Mouse (Mus musculus): ENCODE measurements around the gene Usp49.
A peak's percentile ranks its signal among the peaks of the same experiment; 100 is the strongest.
"Not testable (repeated sequence)": the region's sequence is repeated elsewhere in the genome, so short reads cannot be mapped to it uniquely, and the experiment has no call there.

Gene Usp49

GRCm38 (mm10) chr17:47630678-47631065, at the start of gene Usp49:
TSS of gene Usp49 (plus strand) at chr17:47630690.
- no peak for DNase-seq

GRCm38 (mm10) chr17:47580962-47581361, 49.5 kb upstream of the Usp49 start:
- DNase-seq: no peak

DNA sequence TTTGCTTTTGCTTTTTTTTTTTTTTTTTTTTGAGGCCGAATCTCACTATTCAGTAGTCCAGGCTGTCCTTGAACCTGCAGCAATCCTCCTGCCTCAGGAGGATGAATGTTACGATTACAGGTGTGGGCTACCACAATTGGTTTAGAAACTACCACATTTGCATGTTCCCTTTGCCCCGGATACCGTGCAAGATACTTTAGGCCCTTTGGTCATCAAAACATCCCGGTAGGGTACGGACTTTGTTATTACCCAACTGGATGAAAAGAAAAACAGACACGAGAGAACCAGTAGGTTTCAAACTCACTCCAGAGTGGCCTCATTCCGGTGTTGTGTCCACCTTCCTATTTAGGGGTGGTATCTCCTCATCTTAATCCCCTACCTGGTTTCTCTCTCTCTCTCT, 42.0 kb upstream of the Usp49 start:
- no peak for DNase-seq

DNA sequence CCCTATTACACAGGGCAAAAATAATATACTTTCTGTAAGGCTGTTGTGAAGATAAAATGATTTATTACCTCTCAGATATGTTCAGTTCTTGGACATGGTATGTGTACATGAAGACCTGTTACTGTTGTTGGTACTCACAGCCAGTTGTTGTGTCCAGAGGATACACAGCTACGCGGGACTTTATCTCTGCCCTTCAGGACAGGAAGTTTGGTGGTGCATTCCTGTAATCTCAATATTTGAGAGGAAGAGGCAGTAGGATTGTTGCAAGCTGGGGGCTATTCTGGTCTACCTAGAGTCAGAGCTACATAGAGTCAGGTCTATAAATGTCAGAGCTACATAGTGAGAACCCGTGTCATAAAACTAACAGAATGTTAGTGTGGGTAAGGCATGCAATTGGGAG, 39.4 kb upstream of the Usp49 start:
- no peak for DNase-seq

DNA sequence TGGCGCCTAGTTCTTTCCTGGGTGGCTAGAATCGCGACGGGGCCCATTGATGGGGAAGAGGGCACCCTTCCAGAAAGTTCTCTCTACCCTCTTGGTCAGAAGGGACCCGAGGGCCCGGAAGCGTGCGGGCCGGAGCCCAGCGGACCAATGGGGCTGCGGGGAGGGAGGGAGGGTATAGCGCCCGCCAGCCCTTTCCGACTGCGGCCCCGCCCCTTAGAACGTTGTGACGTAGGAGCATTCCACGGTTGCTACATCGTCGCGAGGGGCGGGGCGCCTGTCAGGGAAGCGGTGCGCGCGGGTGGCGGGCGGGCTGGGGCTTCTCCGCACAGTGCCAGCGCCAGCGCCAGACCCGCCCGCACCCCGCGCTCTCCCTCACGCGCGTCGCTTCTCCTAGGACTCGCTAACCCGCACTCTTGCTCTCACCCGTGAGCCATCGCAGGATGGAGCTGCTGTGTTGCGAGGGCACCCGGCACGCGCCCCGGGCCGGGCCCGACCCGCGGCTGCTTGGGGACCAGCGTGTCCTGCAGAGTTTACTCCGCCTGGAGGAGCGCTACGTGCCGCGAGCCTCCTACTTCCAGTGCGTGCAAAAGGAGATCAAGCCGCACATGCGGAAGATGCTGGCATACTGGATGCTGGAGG, 37.2 kb upstream of the Usp49 start:
- DNase-seq: peak; percentile 97

DNA sequence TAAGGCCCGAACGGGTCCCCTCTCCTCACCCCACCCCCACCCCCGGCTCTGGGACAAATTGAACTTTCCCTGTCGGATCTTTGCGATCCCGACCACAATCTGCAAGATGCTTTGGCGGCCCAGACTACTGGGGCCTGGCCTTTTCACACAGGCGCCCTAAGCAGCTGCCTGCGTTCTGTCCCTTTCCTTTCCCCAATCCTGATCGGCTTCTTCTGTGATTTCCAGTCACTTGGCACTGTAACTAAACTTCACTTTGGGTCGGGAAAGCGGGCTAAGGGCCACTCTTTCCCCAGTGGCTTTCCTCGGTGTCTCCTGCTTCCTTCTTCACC, 36.7 kb upstream of the Usp49 start:
- peak; percentile 12 for DNase-seq

GRCm38 (mm10) chr17:47594183-47594968, 36.1 kb upstream of the Usp49 start:
- DNase-seq: peak; percentile 44

- DNase-seq: no peak
Observed at GRCm38 (mm10) chr17:47594969-47595247, 35.6 kb upstream of the Usp49 start.

GRCm38 (mm10) chr17:47595248-47596161, 35.0 kb upstream of the Usp49 start:
- peak; percentile 58 for DNase-seq

- DNase-seq: no peak
Observed at GRCm38 (mm10) chr17:47596162-47596838, 34.2 kb upstream of the Usp49 start.

DNA sequence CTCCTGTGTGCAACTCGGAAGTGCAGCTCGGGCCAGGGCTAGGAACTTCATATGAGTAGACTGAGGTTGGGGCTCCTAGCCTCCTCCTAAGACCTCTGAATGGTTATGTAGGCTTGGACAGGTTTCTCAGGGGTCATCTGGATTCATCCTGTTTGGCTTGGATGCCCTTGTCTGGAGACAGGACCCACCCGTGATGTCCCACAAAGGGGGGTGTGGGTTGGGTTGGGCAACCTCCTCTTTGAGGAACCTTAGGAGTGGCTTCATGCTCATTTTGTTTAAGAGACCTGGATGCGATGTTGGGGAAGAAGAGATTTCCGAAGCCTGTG, 33.7 kb upstream of the Usp49 start:
- DNase-seq: peak; percentile 13

DNA sequence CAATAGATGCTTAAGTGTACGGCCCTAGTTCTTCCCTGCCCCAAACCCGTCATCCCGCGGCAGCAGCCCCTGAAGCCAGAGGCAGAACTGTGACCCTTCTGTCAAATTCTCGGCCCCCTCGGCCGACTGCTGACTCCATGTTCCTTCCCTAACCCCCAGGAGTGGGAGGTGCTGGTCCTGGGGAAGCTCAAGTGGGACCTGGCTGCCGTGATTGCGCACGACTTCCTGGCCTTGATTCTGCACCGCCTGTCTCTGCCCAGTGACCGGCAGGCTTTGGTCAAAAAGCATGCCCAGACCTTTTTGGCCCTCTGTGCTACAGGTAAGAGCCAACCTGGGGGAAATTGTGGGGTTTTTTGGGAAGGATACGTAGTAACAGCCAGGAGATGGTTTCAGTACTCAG, 33.2 kb upstream of the Usp49 start:
- no peak for DNase-seq

DNA sequence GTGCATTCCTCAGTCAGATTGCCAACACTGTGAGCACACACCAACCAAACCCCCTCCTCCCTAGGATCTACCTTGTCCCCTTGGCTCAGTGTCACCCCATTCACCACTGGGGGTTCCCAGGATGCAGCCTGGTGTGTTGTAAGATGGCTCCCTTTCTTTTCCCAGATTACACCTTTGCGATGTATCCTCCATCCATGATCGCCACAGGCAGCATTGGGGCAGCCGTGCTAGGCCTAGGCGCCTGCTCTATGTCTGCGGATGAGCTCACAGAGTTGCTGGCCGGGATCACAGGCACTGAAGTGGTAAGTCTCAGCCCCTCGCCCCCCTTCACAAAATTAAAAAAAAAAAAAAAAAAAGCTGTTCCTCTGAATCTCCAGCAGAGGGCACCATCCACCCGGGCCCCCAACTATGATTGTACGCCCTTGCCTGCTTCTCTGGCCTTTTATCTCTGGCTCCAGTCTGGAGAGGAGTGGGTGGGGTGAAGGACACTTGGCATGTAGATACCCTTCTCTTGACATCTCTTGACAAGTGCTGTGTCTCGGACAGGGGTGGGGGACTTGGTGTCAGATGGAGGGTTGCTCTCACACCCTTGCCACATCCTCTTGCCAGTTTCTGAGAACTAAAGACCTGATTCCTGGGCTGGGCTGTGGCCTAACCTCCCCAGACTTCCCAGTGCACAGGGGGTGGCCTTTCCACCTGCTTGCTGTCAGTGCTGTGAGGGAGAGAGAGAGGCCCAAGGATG, 32.5 kb upstream of the Usp49 start:
- DNase-seq: peak; percentile 28

- DNase-seq: not testable (repeated sequence)
Observed at GRCm38 (mm10) chr17:47598580-47599304, 31.7 kb upstream of the Usp49 start.

GRCm38 (mm10) chr17:47599511-47600297, 30.8 kb upstream of the Usp49 start:
- peak; percentile 42 for DNase-seq

- DNase-seq: no peak
Observed at GRCm38 (mm10) chr17:47600601-47601388, 29.7 kb upstream of the Usp49 start.

DNA sequence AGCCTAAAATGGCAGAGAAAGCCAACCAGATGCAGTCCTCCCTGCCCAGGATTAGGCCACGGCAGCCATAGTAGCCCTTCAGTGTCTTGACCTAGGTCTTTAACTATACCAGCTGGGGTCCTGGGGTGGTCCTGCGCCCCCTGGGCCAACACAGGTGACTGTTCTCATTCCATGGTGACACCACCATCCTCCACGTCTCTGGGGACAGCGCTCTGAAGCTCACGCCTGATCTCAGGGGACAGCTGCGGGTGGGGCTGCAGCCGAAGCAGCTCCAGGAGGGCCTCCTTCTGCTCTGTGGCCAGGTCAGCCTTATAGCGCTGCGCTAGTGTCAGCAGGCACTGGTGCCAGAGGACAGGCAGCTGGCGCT, 29.1 kb upstream of the Usp49 start:
- DNase-seq: no peak

DNA sequence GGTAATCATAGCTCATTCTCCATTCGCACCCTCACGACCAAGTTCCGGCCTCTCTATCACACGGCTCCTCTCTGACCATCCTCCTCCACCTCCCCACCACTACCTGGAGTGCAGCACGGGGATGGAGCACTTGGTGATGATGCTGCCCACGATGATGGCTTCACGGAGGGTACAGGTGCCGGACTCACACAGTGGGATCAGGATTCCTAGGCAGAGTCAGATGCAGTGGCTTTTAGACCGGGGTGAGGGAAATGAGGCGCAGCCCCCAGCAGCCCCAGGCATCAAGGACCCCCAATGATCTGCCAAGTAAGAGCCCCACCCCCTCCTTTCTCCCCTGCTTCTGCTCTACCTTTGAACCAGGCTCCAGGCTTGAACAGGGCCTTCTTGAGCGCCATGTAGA, 28.2 kb upstream of the Usp49 start:
- no peak for DNase-seq

DNA sequence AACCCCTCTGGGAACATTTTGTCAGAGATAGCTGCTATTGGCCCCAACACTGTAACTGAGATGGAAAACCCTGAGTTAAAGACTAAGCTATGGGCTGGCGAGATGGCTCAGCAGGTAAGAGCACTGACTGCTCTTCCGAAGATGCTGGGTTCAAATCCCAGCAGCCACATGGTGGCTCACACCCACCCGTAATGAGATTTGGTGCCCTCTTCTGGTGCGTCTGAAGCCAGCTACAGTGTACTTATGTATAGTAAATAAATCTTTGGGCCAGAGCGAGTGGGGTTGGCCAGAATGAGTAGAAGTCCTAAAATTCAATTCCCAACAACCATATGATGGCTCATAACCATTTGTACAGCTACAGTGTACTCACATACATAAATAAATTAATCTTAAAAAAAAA, 24.3 kb upstream of the Usp49 start:
- peak; percentile 45 for DNase-seq

DNA sequence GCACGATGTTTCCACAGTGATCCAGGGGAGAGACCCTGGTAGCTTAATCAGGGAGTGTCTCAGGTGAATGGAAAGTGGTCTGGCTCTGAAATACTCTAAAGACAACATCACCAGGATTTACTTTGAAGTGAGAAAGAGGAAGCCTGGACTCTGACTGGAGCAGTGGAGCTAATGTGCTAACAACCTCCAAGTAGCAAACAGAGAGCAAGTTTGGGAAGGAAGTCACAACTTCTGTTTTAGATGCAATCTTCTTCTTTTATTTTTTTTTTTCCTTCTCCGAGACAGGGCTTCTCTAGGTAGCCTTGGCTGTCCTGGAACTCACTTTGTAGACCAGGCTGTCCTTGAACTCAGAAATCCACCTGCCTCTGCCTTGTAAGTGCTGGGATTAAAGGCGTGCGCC, 21.3 kb upstream of the Usp49 start:
- no peak for DNase-seq

Measured in lung, postnatal 14 days (tissue).